Mouse (Mus musculus) layer of hippocampus, adult 2 months (tissue): ENCODE measurements around the gene C1ql1. TPM values are rescaled to one million over a fixed set of nuclear protein-coding genes. Genes with fewer than 3 reads are reported as not detected.

Experiments used
- DNase-seq, 2 experiments: peaks; one replicate each; pipeline ENCODE4 v3.0.0; 2022; ENCODE audit warnings: low spot score in 2 of 2
- H3K27ac ChIP-seq: fragments of 200-600 bp; 2 replicates; pipeline ENCODE4 v1.8.1; 2022
- H3K4me3 ChIP-seq: fragments of 200-600 bp; 2 replicates; pipeline ENCODE4 v1.8.1; 2022; ENCODE audit warnings: mild to moderate bottlenecking
- CTCF ChIP-seq: fragments of 200-600 bp; conservative IDR thresholded peaks from 2 replicates; pipeline ENCODE4 v1.8.1; 2022; ENCODE audit warnings: antibody characterized with exemption, mild to moderate bottlenecking, moderate library complexity
- total RNA-seq, 2 experiments: library from RNA; stranded (reverse); gene quantifications; 2 replicates each; pipeline ENCODE4 v1.2.3; 2021

The C1ql1 gene
- total RNA-seq, 2 experiments from 2014 or later: 17.5 to 18.5 TPM

DNA sequence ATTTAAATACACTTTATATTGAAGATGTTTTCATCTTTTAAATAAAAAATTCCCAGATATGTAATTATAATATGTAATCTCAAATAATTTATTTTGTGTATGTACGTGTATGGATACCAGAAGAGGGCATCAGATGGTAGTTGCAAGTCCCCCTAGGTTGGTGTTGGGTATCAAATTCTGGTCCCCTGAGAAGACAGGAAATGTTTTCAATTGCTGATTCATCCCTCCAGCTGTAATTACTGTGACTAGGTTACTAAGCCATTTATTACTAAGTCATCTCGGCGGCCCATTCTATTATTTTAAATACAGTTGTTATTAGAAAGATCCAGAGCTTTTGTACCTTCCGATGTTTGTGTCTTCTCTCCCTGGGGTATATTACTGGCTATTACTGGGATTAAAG, 28.4 kb downstream of the C1ql1 start:
- H3K27ac ChIP-seq: no peak overlapping the region
- DNase-seq: no peak
- TF ChIP-seq CTCF: no peak
- no peak overlapping the region for H3K4me3 ChIP-seq

DNA sequence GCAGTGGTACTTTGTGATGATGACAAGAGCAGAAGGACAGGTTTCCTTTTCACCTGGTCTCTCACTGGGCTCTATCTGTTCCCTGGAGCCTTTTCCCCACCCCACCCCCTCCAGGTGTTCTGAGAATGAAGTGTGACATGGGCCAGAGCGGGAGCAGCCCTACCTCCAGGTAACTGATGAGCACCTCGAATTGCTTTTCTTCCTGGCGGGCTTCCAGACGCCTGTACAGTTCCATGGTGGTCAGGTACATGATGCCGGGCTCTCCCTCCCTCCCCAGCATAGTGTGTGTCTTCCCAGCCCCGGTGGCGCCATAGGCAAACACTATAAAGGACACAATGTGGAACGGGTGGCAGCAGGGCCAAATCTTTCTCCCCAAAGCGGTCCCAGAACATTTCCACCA, 31.1 kb downstream of the C1ql1 start:
- DNase-seq: no peak
- no peak for TF ChIP-seq CTCF
- no peak overlapping the region for H3K27ac ChIP-seq
- no peak overlapping the region for H3K4me3 ChIP-seq

DNA sequence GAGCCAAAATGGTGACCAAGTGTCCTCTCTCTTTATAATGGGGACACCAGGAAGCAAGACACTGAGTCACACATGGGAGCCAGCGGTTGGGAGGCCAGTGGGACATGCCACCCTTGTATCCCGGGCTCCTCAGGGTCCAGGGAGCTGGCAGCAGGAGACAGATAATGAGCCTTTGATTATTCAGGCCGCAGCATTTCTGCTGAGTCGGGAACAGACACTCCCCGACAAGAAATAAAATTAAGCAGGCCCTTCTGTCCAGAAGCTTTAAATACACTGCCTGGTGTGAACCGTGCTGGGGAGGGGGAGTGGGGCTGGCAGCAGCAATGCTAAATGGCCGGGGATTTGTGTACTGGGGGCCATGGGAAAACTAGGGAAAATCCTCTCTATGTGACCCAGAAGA, 35.1 kb downstream of the C1ql1 start:
- Histone ChIP-seq H3K4me3 (no peak overlapping the region), H3K27ac (no peak overlapping the region)
- no peak for TF ChIP-seq CTCF
- DNase-seq: no peak

DNA sequence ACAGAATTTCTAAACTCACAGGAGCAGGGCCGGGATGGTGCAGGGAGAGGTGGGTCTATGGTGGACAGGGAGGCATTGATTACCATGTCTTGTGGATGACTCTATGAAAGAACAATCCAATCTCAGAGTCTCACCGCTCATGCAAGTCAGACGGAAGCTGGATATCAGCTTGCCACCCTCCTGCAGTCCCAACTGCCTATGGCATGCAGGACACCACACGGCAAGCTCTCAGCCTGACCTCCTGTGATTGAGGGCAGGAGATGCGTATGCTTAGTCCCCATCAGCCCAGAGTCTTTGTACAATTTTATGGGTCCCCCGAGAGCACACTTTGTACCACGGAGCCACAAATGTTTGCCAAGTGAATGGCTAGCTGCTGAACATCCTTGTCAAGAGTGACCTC, 42.8 kb downstream of the C1ql1 start:
- no peak overlapping the region for H3K4me3 ChIP-seq
- no peak for TF ChIP-seq CTCF
- H3K27ac ChIP-seq: no peak overlapping the region
- no peak for DNase-seq

DNA sequence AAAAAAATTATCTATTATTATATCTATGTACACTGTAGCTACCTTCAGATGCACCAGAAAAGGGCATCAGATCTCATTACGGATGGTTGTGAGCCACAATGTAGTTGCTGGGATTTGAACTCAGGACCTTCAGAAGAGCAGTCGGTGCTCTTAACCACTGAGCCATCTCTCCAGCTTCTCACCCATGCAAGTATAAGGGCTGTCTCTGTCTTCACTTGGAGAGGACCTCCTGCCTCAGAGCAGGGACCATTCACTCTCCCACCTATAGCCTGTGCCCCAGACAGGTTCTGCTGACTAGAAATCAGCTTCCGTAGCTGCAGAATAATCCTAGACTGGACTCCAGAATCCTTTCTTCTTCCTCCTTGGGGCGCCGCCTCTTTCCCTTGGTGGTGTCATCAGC, 44.4 kb downstream of the C1ql1 start:
- no peak overlapping the region for H3K4me3 ChIP-seq
- H3K27ac ChIP-seq: no peak overlapping the region
- DNase-seq: no peak
- no peak for TF ChIP-seq CTCF

DNA sequence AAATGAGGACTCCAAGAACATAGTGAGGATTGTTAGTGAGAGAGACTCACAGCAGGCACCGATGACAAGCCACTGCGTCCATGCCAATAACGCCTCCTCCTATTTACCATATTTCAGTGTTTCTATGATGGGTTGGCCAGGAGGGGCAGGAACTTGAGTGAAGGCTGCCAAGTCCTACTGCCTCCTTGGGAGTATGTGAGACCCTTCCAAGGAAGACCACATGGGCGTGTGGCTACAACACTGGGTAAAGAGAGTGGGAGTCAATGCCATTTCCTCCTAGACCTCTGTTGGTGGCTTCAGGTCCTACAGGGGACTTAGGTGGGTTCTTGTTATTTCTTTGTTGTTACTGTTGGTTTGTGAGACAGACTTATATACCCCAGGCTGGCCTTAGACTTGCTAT, 45.3 kb downstream of the C1ql1 start:
- H3K4me3 ChIP-seq: no peak overlapping the region
- DNase-seq: no peak
- H3K27ac ChIP-seq: peak overlapping the region; percentile 19; the same call in 1 of the 2 replicates
- TF ChIP-seq CTCF: no peak; the same call in 1 of the 2 replicates

DNA sequence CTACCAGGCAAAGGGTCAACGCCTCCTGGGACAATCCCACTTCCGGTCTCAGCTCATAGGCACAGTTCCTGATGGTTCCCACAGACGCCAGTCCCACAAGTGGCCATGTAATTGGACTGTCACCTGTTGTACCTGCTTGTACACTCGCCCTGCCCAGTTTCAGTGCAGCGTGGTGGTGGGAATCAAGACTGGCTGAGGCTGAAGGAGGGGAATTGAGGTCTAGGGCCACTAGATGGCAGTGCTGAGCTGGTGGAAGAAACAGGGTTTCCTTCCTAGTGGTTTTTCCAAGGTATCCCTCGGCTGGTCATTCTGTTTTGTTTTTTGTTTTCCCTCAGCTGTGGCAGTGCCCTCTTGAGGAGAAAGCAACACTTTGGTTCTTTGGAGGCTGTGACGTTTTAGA, 45.7 kb downstream of the C1ql1 start, which contains the start of gene Gfap:
TSS of gene Gfap (minus strand) at position 150 of the 400 bp plus-strand sequence.
- no peak within 1 kb of the TSS for H3K4me3 ChIP-seq

DNA sequence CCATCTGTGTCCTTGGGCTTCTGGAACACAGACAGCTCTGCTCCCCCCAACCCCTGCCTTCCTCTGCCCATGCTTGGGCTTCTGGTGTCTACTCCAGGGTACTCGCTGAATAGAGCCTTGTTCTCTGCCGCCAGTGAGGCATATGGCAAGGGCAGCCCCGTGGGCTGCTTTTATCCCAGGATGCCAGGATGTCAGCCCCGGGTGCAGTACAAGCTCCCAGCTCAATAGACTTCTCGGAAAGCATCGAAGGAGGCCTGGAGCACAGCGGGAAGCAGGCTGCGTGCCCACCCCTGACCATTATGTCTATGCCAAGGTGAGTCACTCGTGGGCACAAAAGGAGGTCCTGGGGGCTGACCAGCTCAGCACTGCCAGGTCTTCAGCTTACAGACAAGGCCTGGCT, 48.1 kb downstream of the C1ql1 start:
- DNase-seq: peak; percentile 43 to 60
- Histone ChIP-seq H3K4me3 (no peak overlapping the region), H3K27ac (peak overlapping the region; percentile 80)
- TF ChIP-seq CTCF: no peak

More for the DNA sequence above, 45.7 kb downstream of the C1ql1 start, which contains the start of gene Gfap:
- peak within 1 kb of the TSS; percentile 19; the same call in 1 of the 2 replicates for H3K27ac ChIP-seq
- DNase-seq: peak; percentile 80 to 87
- TF ChIP-seq CTCF: peak; percentile 93

DNA sequence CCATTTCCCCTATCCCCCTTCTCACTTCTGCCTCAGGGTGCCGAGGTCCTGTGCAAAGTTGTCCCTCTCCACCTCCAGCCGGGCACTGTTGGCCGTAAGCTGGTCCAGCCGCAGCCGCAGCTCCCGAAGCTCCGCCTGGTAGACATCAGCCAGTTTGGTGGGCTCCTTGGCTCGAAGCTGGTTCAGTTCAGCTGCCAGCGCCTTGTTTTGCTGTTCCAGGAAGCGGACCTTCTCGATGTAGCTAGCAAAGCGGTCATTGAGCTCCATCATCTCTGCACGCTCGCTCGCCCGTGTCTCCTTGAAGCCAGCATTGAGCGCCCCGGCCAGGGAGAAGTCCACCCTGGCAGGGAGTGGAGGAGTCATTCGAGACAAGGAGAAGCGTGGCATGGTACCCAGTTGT, 49.8 kb downstream of the C1ql1 start:
- no peak for TF ChIP-seq CTCF
- DNase-seq: no peak
- H3K4me3 ChIP-seq: peak overlapping the region; percentile 39
- peak overlapping the region; percentile 80 for H3K27ac ChIP-seq

DNA sequence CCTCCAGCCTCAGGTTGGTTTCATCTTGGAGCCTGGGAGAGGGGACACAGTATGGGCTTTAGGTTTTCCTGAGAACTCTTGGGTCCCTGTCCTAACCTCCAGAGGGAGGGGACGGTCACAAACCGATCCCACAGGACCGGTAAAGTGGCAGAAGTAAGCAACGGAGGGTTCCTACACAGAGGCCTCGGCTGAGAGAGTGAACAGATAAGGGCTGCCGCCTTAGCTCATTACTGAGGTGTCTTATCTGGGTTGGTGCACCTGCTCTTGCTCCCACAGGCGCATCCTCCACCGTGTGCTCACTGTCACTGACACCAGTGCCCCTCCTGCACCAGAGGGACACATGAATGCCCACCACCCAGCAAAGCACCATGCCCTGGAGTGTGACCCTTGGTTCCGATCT, 50.7 kb downstream of the C1ql1 start:
- no peak for DNase-seq
- peak overlapping the region; percentile 39 for H3K4me3 ChIP-seq
- TF ChIP-seq CTCF: no peak
- H3K27ac ChIP-seq: peak overlapping the region; percentile 80; the same call in 1 of the 2 replicates

DNA sequence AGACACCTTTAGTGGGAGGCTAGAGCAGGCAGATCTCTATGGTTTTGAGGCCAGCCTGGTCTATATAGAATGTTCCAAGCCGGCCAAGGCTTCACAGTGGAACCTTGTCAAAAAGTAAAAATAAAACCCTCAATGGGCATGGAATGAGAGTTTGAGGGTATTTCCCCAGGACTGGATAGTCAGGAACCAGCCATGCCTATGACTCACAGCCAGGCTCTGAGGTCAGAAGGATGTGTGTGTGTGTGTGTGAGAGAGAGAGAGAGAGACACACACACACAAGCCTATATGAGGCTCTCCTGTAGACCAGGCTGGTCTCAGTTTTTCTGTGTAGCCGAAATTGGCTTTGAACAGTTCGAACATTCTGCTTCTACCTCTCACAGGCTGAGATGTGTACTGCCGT, 51.8 kb downstream of the C1ql1 start:
- DNase-seq: no peak
- no peak for TF ChIP-seq CTCF
- Histone ChIP-seq H3K4me3 (peak overlapping the region; percentile 39; the same call in 1 of the 2 replicates), H3K27ac (no peak overlapping the region)

DNA sequence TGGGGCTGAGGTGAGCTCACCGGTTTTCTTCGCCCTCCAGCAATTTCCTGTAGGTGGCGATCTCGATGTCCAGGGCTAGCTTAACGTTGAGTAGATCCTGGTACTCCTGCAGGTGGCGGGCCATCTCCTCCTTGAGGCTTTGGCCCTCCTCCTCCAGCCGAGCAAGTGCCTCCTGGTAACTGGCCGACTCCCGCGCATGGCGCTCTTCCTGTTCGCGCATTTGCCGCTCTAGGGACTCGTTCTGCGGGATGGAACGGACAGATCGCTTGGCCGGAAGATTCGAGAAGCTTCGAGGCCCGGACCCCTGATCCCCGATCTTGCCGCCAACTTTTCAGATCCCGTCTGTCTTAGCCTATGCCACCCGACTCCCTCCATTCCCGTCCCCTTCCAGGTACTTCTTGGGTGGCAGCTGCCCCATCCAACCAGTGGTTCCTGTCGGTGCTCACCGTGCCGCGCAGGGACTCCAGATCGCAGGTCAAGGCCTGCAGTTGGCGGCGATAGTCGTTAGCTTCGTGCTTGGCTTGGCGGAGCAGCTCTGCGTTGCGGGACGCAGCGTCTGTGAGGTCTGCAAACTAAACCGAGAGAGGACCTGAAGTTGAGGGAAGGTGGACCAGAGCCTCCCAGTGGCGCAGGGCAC, 53.4 kb downstream of the C1ql1 start:
- peak overlapping the region; percentile 39 for H3K4me3 ChIP-seq
- DNase-seq: no peak
- H3K27ac ChIP-seq: 0 out of 2 replicates have a peak overlapping the region, but pooled peaks have one; percentile 18
- peak; percentile 77 for TF ChIP-seq CTCF

DNA sequence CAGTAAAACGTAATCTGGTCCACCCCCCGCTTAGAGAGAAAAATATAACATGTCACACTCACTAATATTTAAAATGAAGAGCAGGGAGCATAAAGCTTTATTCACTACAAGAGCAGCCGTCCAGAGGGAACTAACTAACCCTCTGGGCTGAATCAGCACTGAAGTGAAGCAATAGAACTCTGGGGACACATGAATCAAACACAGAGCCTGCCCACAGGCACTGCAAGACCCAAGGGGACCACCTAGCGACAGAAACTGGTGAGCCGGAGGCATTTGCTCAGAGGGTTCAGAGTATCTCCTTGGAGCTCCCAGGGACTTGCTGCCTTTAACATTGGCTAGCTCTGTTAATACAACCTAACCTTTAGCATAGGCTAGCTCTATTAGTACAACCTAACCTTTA, 56.4 kb downstream of the C1ql1 start:
- no peak for DNase-seq
- TF ChIP-seq CTCF: 0 out of 2 replicates have a peak, but pooled peaks have one; percentile 25
- Histone ChIP-seq H3K4me3 (no peak overlapping the region), H3K27ac (no peak overlapping the region)

Other genes with a start within 250 kb of the C1ql1 start
- 10 to 100 TPM; 33.5 to 44.7 TPM for gene Ccdc43, start 248.9 kb downstream of the C1ql1 start, total RNA-seq
- gene Adam11, start 185.2 kb downstream of the C1ql1 start, total RNA-seq: 100 to 1,000 TPM; 192 to 212 TPM
- gene Gjc1, start 127.0 kb downstream of the C1ql1 start, total RNA-seq: 1 to 10 TPM; 4.7 TPM
- gene Higd1b, start 110.8 kb downstream of the C1ql1 start, total RNA-seq: 1 to 10 TPM; 3.5 to 4.5 TPM
- 100 to 1,000 TPM; 129 to 139 TPM for gene Eftud2, start 65.7 kb downstream of the C1ql1 start, total RNA-seq
- 1 to 10 TPM; 1.5 to 3.0 TPM for gene Ccdc103, start 65.5 kb downstream of the C1ql1 start, total RNA-seq
- under 1 TPM in 1 of 2 experiments, not detected in 1; 0.37 TPM for gene Fam187a, start 61.5 kb downstream of the C1ql1 start, total RNA-seq
- gene Gfap, start 45.8 kb downstream of the C1ql1 start, total RNA-seq: 100 to 1,000 TPM; 332 to 341 TPM
- gene Kif18b, start 21.6 kb downstream of the C1ql1 start, total RNA-seq: under 1 TPM; 0.27 to 0.74 TPM
- gene Nmt1, start 81.5 kb upstream of the C1ql1 start, total RNA-seq: 100 to 1,000 TPM; 169 to 173 TPM
- 10 to 100 TPM; 77.1 to 80.3 TPM for gene Dcakd, start 81.6 kb upstream of the C1ql1 start, total RNA-seq
- gene Plcd3, start 155.0 kb upstream of the C1ql1 start, total RNA-seq: 10 to 100 TPM in 1 of 2 experiments, 1 to 10 TPM in 1; 9.3 to 10.2 TPM
- 10 to 100 TPM; 87.1 to 91.0 TPM for gene Acbd4, start 155.0 kb upstream of the C1ql1 start, total RNA-seq
- gene Hexim1, start 169.5 kb upstream of the C1ql1 start, total RNA-seq: 10 to 100 TPM; 48.5 to 50.8 TPM
- 10 to 100 TPM in 1 of 2 experiments, 1 to 10 TPM in 1; 9.7 to 16.0 TPM for gene Hexim2, start 185.7 kb upstream of the C1ql1 start, total RNA-seq
- 100 to 1,000 TPM; 142 to 156 TPM for gene Fmnl1, start 224.4 kb upstream of the C1ql1 start, total RNA-seq